Mouse (Mus musculus): ENCODE results near the gene Ifi206.

- no peak for TF ChIP-seq CTCF (IDR thresholded peaks at IDR 0.05; ENCODE audit: insufficient read depth, low read depth, low read length)
- no peak for TF ChIP-seq POLR2A (IDR thresholded peaks at IDR 0.05; ENCODE audit: insufficient read depth, low read depth, low read length)
Measured at GRCm38 (mm10) chr1:173437161-173437953, 53.5 kb downstream of the Ifi206 start.

Data from olfactory bulb, adult 2 months (tissue).